Mouse (Mus musculus): ENCODE results near the gene Angel2. TPM values are rescaled to one million over a fixed set of nuclear protein-coding genes. Genes with fewer than 3 reads are reported as not detected.

The Angel2 gene
- polyA plus RNA-seq, 1 experiment from 2014 or later: 48.2 TPM

DNA sequence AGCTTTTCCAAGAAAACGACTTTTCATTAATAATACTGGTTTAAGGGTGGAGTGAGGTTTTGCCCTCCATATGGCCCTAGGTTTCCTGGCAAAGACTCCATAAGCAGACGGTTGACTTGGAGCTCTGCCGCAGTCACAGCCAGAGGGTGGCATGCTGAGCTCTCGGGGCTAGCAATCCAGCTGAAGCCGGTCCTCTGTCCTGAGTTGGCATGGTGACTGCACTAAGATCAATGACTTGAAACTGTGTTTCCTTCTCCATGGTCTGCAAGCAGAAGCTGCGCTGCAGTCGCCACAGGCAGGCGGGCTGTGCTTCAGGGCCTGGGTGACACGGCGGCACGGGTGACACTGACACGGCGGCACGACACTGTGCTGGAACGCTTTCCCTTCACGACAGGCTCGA, 23.9 kb downstream of the Angel2 start:
- DNase-seq (ENCODE audit: low spot score): no peak
- 87% methylated on average over 17 of the region's 17 CpGs for WGBS
- H3K27me3 ChIP-seq (ENCODE audit: control insufficient read depth, insufficient read depth, low read length): no peaks in the 10 kb centered on the region
- H3K4me3 ChIP-seq (replicated peaks; ENCODE audit: low read length): no peak overlapping the region
- H3K4me2 ChIP-seq (replicated peaks): no peak overlapping the region
- no peak overlapping the region for H3K27ac ChIP-seq
- peaks cover 96% of the 10 kb centered on the region for H3K36me3 ChIP-seq (replicated peaks; ENCODE audit: control insufficient read depth, insufficient read depth)
- ATAC-seq (ENCODE audit: low FRiP score): no peak
- H3K4me1 ChIP-seq (replicated peaks; ENCODE audit: control insufficient read depth, insufficient read depth, low read length): no peaks in the 10 kb centered on the region
- H3K9ac ChIP-seq: no peak overlapping the region
- no peaks in the 10 kb centered on the region for H3K9me3 ChIP-seq (ENCODE audit: control insufficient read depth, low read length)

DNA sequence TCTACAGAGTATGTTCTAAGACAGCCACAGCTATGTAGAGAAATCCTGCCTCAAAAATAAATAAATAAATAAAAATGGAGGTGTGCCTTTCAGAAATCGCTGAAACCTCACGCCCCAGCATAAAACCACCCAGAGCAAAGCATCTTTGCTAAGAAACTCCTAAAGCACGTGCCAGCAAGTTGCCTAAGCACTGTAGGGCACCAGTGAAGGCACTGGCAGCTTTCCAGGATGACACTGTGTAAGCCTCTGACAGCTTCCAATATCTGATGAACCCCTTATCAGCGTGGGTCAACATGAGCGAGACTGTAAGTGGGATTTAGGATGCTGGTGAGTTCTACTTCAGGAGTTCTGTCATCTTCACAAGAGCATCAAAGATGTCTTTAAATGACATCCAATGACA, 26.1 kb downstream of the Angel2 start:
- no peak overlapping the region for H3K27ac ChIP-seq
- DNase-seq (ENCODE audit: low spot score) (no peak), ATAC-seq (ENCODE audit: low FRiP score) (no peak)
- H3K36me3 ChIP-seq (replicated peaks; ENCODE audit: control insufficient read depth, insufficient read depth): peaks cover 100% of the 10 kb centered on the region
- no peak overlapping the region for H3K4me2 ChIP-seq (replicated peaks)
- no peaks in the 10 kb centered on the region for H3K4me1 ChIP-seq (replicated peaks; ENCODE audit: control insufficient read depth, insufficient read depth, low read length)
- no peaks in the 10 kb centered on the region for H3K27me3 ChIP-seq (ENCODE audit: control insufficient read depth, insufficient read depth, low read length)
- H3K9ac ChIP-seq: no peak overlapping the region
- H3K9me3 ChIP-seq (ENCODE audit: control insufficient read depth, low read length): no peaks in the 10 kb centered on the region
- H3K4me3 ChIP-seq (replicated peaks; ENCODE audit: low read length): no peak overlapping the region
- WGBS: 82% methylated on average over 5 of the region's 5 CpGs

DNA sequence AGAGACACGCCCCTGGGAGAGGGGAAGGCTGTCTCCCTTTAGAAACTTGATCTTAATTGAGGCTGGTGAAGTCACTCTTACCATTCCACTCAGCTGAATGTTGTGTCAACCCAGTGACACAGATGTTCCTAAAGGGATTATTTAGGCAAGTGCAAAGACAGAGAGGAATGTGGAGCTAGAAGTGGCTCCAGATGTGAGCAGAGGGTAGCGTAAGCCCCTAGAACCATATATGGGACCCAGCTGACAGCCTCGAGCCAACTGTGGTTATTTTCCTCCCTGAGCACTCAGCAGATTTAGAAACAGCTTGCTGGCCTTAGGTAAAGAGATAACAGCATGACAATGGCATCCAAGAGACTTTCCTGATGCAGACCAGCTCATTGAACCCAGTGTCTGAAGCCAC, 28.1 kb downstream of the Angel2 start:
- Histone ChIP-seq H3K9ac (no peak overlapping the region), H3K36me3 (replicated peaks; ENCODE audit: control insufficient read depth, insufficient read depth) (peaks cover 100% of the 10 kb centered on the region), H3K4me2 (replicated peaks) (no peak overlapping the region), H3K27me3 (ENCODE audit: control insufficient read depth, insufficient read depth, low read length) (no peaks in the 10 kb centered on the region), H3K9me3 (ENCODE audit: control insufficient read depth, low read length) (no peaks in the 10 kb centered on the region), H3K4me3 (replicated peaks; ENCODE audit: low read length) (no peak overlapping the region), H3K4me1 (replicated peaks; ENCODE audit: control insufficient read depth, insufficient read depth, low read length) (no peaks in the 10 kb centered on the region), H3K27ac (no peak overlapping the region)
- ATAC-seq (ENCODE audit: low FRiP score) (no peak), DNase-seq (ENCODE audit: low spot score) (no peak)
- 94% methylated on average over 3 of the region's 3 CpGs for WGBS

DNA sequence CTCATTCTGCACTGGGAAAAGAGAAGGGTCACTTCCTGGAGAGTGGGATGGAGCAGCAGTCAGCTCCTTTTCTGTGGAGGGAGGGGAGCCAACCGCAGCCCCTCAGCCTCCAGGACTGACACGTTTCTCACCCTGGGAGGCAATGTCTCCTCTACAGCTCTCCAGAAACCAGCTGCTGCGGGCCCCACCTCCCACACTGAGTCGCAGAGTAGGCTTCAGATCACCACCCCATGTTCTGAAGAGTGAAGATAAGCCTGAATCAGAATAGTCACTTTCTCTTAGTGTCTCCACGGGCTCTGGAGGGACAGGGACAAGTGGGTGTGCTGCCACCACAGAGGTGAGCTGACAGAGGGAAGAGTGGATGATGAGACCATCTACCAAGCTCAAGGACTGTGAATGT, 33.9 kb downstream of the Angel2 start:
- H3K4me2 ChIP-seq (replicated peaks): no peak overlapping the region
- ATAC-seq (ENCODE audit: low FRiP score) (no peak), DNase-seq (ENCODE audit: low spot score) (no peak)
- H3K4me1 ChIP-seq (replicated peaks; ENCODE audit: control insufficient read depth, insufficient read depth, low read length): no peaks in the 10 kb centered on the region
- no peak overlapping the region for H3K9ac ChIP-seq
- no peaks in the 10 kb centered on the region for H3K9me3 ChIP-seq (ENCODE audit: control insufficient read depth, low read length)
- peaks cover 99% of the 10 kb centered on the region for H3K36me3 ChIP-seq (replicated peaks; ENCODE audit: control insufficient read depth, insufficient read depth)
- H3K27ac ChIP-seq: no peak overlapping the region
- H3K4me3 ChIP-seq (replicated peaks; ENCODE audit: low read length): no peak overlapping the region
- 92% methylated on average over 5 of the region's 5 CpGs for WGBS
- no peaks in the 10 kb centered on the region for H3K27me3 ChIP-seq (ENCODE audit: control insufficient read depth, insufficient read depth, low read length)

DNA sequence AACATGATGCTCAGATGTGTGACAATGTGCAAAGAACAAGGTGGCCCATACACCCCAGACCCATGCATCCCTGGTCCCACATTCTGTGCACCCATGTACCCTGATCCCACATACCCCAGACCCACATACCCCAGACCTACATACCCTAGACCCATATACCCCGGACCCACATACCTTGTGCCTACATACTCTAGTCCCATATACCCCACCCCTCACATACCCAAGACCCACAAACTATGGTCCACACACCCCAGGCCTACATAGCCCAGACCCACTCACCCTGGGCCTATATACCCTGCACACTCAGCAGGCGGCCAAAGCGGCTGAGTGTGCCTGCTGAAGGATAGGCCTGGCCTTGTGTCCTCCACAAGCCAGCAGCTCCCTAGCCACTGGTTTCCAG, 37.8 kb downstream of the Angel2 start:
- Histone ChIP-seq H3K27me3 (ENCODE audit: control insufficient read depth, insufficient read depth, low read length) (no peaks in the 10 kb centered on the region), H3K9me3 (ENCODE audit: control insufficient read depth, low read length) (no peaks in the 10 kb centered on the region), H3K36me3 (replicated peaks; ENCODE audit: control insufficient read depth, insufficient read depth) (peaks cover 96% of the 10 kb centered on the region), H3K4me1 (replicated peaks; ENCODE audit: control insufficient read depth, insufficient read depth, low read length) (no peaks in the 10 kb centered on the region), H3K27ac (no peak overlapping the region), H3K4me2 (replicated peaks) (no peak overlapping the region), H3K4me3 (replicated peaks; ENCODE audit: low read length) (no peak overlapping the region), H3K9ac (no peak overlapping the region)
- DNase-seq (ENCODE audit: low spot score) (no peak), ATAC-seq (ENCODE audit: low FRiP score) (no peak)
- 94% methylated on average over 3 of the region's 3 CpGs for WGBS

DNA sequence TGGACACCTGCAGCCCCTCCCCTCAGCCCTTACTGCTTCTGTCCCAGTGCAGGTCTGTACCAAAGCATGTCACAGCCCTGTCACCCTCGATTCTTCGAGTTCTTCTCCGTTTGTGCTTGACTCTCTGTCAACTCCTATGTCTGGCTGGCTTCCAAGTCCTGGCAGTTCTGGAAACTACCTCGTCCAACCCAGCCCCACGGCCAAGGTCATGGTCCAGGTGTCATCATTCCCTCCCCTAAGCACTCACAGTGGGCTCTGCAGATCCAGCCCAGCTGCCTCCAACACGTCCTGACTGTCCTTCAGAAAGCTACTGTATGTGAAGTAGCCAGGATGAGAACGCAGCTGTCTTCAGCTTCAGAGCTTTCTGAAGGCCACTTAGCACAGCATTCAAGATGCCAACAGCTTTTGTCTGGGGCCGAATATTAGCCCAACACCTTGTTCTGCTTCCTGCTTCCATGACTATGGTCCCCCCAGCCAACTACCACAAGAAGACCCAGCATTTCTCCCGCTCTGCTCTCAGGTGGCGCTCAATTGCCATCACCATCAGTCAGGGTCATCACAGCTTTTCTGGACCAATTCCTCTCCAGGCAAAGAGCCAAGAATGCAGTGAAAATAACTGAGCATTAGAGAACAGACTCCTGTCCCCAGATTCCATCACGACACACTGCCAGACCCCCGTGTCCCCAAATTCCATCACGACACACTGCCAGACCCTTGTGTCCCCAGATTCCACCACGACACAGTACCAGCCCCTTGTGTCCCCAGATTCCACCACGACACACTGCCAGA, 40.3 kb downstream of the Angel2 start:
- H3K9me3 ChIP-seq (ENCODE audit: control insufficient read depth, low read length): no peaks in the 10 kb centered on the region
- H3K4me1 ChIP-seq (replicated peaks; ENCODE audit: control insufficient read depth, insufficient read depth, low read length): no peaks in the 10 kb centered on the region
- H3K27ac ChIP-seq: no peak overlapping the region
- WGBS: 86% methylated on average over 15 of the region's 15 CpGs
- H3K4me2 ChIP-seq (replicated peaks): no peak overlapping the region
- no peak for ATAC-seq (ENCODE audit: low FRiP score)
- H3K27me3 ChIP-seq (ENCODE audit: control insufficient read depth, insufficient read depth, low read length): no peaks in the 10 kb centered on the region
- H3K4me3 ChIP-seq (replicated peaks; ENCODE audit: low read length): no peak overlapping the region
- H3K9ac ChIP-seq: no peak overlapping the region
- DNase-seq (ENCODE audit: low spot score): no peak
- peaks cover 97% of the 10 kb centered on the region for H3K36me3 ChIP-seq (replicated peaks; ENCODE audit: control insufficient read depth, insufficient read depth)

DNA sequence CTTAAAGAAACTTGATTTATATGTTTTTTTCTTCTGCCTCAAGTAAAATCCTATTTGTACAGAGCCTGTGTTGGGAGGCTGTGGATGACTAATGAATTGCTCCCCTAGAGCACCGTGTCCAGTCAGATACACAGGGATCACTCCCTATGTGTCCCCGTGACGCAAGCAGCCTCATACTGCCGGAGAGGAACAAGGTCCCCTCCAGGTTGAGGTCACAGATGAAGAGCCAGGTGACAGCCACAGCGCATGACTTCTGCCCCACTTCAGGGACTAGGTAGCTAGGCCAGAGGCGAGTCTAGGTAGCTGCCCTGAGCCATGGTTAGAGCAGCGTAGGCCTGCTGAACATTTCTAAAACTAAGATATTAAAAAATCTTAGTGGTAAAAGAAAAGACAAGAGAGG, 43.1 kb downstream of the Angel2 start:
- Histone ChIP-seq H3K4me3 (replicated peaks; ENCODE audit: low read length) (no peak overlapping the region), H3K4me2 (replicated peaks) (no peak overlapping the region), H3K27ac (no peak overlapping the region), H3K9me3 (ENCODE audit: control insufficient read depth, low read length) (no peaks in the 10 kb centered on the region), H3K9ac (no peak overlapping the region), H3K36me3 (replicated peaks; ENCODE audit: control insufficient read depth, insufficient read depth) (peaks cover 97% of the 10 kb centered on the region), H3K4me1 (replicated peaks; ENCODE audit: control insufficient read depth, insufficient read depth, low read length) (no peaks in the 10 kb centered on the region; the same call in 1 of the 2 replicates), H3K27me3 (ENCODE audit: control insufficient read depth, insufficient read depth, low read length) (no peaks in the 10 kb centered on the region)
- 94% methylated on average over 7 of the region's 7 CpGs for WGBS
- ATAC-seq (ENCODE audit: low FRiP score): no peak
- no peak for DNase-seq (ENCODE audit: low spot score)

DNA sequence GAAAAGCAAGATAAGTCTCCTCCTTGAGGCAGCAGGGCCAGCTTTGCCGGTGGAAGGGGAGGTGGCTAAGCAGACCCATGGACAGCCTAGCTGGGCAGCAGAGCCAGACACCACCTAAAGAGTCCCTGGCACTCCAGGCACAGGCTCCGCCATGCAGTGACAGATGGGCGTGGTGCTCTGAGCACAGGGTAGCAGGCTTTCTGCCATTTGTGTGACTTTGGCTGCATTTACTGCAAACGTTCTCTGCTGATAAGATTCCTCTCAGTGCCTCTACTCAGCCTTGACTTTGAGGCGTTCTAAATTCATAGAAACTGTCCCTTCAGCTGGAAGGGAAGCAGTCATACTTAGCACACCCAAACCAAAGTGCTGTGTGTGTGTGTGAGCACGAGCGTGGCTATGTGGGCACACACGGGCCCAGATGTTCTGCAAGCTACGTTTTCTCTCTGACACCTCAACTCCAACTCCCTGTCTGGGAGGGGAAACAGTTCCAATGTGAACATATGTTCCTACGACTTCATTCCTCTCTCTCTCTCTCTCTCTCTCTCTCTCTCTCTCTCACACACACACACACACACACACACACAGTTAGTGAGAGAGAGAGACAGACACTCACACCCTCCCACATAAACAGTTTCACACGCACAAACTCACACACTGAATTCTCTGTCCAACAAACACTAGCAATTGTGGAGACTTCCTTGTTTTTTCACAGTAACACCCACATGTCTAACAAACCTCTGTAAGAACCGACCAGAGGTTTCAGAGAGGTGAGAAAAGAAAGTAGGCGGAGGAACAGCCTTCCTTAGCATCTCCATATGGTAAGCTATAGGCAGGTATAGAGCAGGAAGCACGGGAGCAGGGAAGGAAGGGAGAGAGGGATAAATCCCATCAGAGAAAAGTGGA, 47.0 kb downstream of the Angel2 start:
- Histone ChIP-seq H3K27ac (no peak overlapping the region), H3K4me2 (replicated peaks) (no peak overlapping the region), H3K9ac (no peak overlapping the region), H3K36me3 (replicated peaks; ENCODE audit: control insufficient read depth, insufficient read depth) (peaks cover 82% of the 10 kb centered on the region), H3K4me3 (replicated peaks; ENCODE audit: low read length) (no peak overlapping the region), H3K4me1 (replicated peaks; ENCODE audit: control insufficient read depth, insufficient read depth, low read length) (peaks cover 25% of the 10 kb centered on the region), H3K9me3 (ENCODE audit: control insufficient read depth, low read length) (no peaks in the 10 kb centered on the region), H3K27me3 (ENCODE audit: control insufficient read depth, insufficient read depth, low read length) (no peaks in the 10 kb centered on the region)
- DNase-seq (ENCODE audit: low spot score): no peak
- 90% methylated on average over 14 of the region's 14 CpGs for WGBS
- no peak for ATAC-seq (ENCODE audit: low FRiP score)

DNA sequence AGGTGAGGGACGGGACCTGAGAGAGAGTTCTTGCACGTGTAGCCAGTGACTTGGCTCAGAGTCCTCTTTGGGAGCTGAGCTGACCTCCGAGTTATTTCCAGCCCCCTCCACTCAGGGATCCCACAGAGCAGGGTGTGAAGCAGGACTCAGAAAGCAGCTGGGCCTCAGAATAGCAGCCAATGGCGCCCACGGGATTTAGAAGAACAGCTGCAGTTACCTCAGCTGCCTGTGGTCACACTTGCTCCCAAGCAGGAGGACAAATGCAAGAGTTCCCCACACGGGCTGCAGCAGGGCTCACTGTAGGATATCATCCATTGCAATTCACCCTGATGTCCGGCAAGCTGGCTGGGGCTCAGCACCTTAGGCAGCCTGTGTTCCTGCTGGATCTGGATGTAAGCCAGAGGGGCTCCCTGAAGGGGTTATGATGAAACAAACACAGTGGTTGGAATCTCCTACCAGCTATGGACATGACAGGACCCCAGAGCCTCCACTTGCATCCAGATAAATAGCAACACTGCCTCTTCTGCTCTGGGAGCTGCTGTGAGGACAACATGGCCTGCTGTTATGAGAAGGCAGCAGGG, 47.8 kb downstream of the Angel2 start:
- Histone ChIP-seq H3K4me2 (replicated peaks) (no peak overlapping the region), H3K27ac (no peak overlapping the region), H3K9ac (no peak overlapping the region), H3K4me3 (replicated peaks; ENCODE audit: low read length) (no peak overlapping the region), H3K9me3 (ENCODE audit: control insufficient read depth, low read length) (no peaks in the 10 kb centered on the region), H3K4me1 (replicated peaks; ENCODE audit: control insufficient read depth, insufficient read depth, low read length) (peaks cover 32% of the 10 kb centered on the region), H3K36me3 (replicated peaks; ENCODE audit: control insufficient read depth, insufficient read depth) (peaks cover 75% of the 10 kb centered on the region), H3K27me3 (ENCODE audit: control insufficient read depth, insufficient read depth, low read length) (no peaks in the 10 kb centered on the region)
- no peak for ATAC-seq (ENCODE audit: low FRiP score)
- DNase-seq (ENCODE audit: low spot score): no peak
- WGBS: 68% methylated on average over 7 of the region's 7 CpGs

Data from hindbrain, embryonic 14.5 days (tissue).